Mouse (Mus musculus) brain, embryonic 14.5 days (tissue): ENCODE data around the gene Dip2c.

ENCODE experiments used
- CTCF ChIP-seq: fragments of 200-500 bp; IDR thresholded peaks from 2 replicates; pipeline ENCODE4 v1.5.1; 2012; ENCODE audit warnings: inconsistent platforms, mild to moderate bottlenecking, moderate library complexity, borderline replicate concordance; ENCODE audit not compliant: insufficient read depth, insufficient read length; ENCODE audit errors: extremely low read depth
- POLR2A ChIP-seq: fragments of 200-500 bp; IDR thresholded peaks from 2 replicates; pipeline ENCODE4 v1.6.1; 2012; ENCODE audit warnings: mild to moderate bottlenecking, inconsistent platforms, borderline replicate concordance; ENCODE audit not compliant: poor library complexity, insufficient read depth, insufficient read length, severe bottlenecking; ENCODE audit errors: extremely low read depth

- TF ChIP-seq CTCF, result peak; percentile 48; the same call in 1 of the 2 replicates
- no peak for TF ChIP-seq POLR2A
Measured at GRCm38 (mm10) chr13:9562921-9563320, 286.6 kb downstream of the Dip2c start.
